Mouse (Mus musculus): ENCODE data around the gene Adgre5.

Gene Adgre5

GRCm38 (mm10) chr8:83721405-83722025 is 19.6 kb downstream of the Adgre5 start:
- peak; percentile 99 for DNase-seq

- no peak for DNase-seq
Observed at GRCm38 (mm10) chr8:83719693-83720092, 21.4 kb downstream of the Adgre5 start.

DNA sequence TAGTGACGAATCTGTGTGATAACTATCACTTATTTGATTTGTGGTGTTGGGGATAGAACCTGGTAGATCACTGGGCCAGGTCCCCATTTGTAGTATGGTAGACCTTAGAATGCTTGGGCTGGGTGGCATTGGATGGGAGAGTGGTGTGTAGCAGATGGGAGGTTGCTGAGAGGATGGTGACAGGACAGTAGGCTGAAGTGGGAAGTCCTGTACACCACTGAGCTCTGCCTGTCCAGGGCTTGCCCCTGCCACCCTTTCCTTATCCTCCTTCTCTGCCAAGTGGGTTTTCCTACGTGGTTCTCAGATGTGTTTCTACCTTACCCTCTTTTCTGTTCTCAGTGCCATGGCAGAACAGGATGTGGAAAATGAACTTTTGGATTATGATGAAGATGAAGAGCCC is 22.1 kb downstream of the Adgre5 start:
- no peak for DNase-seq

DNA sequence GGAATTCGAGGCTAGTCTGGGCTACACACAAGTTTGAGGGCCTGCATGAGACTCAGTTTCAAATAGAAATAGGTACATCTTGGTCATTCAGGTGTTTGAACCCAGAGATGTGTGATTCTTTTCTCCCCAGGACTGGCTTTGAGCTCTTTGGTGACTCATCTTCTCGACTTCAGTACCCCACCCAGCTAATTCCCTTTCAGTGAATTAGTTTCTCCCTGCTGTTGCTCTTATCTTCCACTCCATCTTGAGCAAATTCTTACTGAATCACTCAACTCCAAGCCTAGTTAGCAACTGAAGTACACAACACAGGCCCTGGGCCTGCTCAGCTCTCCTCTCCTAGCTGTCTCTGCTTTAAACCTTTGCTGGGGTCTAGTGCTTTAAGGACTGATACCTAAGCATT is 24.6 kb downstream of the Adgre5 start:
- no peak for DNase-seq

DNA sequence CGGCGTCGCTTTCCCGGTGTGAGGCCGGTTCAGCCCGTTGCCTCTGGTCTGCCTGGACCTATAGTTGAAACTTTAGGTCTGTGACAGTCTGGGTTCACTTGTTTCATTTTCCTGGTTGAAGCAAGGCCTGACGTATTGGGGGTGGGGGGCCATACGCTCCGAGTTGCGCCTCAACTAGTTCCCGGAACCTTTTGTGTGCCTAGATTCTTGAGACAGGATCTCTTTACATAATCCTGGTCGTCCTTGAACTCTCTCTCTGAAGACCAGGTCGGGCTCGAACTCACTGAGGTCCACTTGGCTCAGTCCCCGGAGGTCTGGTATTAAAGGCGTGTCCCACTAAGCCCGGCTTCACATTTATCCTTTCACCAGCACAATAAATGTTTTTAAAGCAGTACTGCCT is 25.4 kb downstream of the Adgre5 start:
- no peak for DNase-seq

- peak; percentile 100 for DNase-seq
Observed at GRCm38 (mm10) chr8:83715031-83715690, 26.0 kb downstream of the Adgre5 start, which contains the start of gene Ddx39. Gene Ddx39 (plus strand): TSS chr8:83715177.

DNA sequence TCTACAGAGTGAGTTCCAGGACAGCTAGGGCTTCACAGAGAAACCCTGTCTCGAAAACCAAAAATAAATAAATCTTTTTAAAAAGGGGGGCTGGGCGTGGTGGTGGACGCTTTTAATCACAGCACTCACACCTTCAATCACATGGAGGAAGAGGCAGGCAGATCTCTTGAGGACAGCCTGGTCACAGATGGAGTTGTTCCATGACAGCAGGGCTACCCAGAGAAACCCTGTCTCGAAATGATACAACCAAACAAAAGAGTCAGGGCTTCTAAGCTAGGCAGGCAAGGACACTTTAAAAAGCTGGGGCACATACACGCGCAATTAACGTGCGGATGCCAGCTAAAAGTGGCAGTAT is 26.5 kb downstream of the Adgre5 start:
- DNase-seq: no peak

- DNase-seq: no peak
Observed at GRCm38 (mm10) chr8:83707554-83707953, 33.6 kb downstream of the Adgre5 start.

DNA sequence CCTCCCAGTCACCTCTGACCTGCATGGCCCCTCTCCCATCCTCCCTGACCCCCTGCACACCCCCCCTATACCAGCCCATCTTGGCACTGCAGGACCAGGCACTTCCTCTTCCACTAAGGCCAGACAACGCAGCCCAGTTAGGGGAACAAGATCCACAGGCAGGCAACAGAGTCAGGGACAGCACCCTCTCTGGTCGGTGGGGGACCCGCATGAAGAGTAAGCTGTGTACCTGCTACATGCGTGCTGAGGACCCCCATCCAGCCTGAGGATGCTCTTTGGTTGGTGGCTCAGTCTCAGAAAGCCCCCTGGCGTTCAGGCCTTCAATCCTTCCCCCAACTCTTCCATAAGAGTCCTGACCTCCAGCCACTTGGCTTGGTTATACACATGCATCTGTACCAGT is 34.7 kb downstream of the Adgre5 start:
- peak; percentile 86 for DNase-seq

DNA sequence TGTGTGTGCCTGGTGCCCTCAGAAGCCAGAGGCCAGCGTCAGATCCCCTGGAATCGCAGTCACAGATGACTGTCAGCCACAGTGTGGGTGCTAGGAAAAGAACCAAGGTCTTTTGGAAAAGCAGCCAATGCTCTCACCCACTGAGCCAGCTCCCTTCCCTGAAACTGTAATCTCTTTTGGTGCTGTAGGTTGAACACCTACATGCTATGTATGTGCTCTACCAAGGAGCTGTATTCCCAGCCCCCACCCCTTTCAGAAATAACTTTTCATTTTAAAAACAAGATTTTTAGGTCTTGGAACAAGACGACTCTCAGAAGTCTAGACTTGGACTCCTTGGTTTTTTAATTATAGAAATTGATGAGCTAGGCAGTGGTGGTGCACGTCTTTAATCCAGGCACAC is 37.7 kb downstream of the Adgre5 start:
- DNase-seq: no peak

DNA sequence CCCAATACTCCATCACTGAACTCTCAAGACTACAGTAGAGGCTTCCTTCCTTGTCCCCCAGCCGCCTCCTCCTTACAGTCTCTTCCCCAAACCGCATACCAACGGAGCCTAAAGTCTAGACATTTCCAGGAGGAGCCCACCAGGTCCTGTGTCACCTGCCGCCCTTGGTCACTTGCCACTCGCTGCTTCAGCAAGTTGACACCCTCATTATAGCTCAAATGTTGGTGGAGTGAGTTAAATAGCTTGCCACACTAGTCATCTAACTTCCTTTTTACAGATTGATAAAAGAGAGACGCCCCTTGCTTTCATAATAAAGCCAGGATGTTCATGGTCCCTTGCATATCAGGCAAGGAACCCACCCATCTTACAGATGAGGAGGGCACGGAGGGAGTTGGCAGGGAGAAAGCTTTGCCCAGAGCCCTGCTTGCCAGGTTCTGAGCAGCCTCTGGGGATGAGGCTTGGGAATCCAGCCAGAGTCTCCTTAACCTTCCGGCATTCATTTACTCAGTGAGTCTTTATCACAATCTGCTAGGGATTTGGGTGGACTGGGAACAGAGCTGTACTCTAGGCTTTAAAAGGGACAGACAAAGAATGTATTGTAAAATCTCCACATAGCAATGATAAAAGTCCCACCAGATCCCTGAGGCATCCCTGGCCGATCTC is 40.6 kb downstream of the Adgre5 start:
- DNase-seq: peak; percentile 87

DNA sequence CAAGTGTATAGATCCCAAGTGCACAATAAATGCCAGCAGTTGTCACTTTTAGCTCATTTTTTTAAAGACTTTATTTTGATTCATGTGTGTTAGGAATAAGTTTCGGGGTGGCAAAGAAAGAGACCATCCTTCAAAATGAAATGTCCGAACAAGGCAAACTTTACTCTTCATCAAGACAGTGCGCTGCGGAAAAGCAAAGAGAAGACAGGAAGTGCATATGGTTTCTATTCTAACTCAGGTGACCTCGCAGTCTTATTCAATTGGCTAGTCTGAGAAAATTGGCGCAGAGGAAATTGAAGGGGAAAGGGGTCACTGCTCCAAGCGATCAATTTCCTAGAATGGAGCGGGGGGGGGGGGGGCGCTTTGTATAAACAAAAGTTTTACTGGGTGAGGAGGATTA is 41.6 kb downstream of the Adgre5 start:
- DNase-seq: no peak

DNA sequence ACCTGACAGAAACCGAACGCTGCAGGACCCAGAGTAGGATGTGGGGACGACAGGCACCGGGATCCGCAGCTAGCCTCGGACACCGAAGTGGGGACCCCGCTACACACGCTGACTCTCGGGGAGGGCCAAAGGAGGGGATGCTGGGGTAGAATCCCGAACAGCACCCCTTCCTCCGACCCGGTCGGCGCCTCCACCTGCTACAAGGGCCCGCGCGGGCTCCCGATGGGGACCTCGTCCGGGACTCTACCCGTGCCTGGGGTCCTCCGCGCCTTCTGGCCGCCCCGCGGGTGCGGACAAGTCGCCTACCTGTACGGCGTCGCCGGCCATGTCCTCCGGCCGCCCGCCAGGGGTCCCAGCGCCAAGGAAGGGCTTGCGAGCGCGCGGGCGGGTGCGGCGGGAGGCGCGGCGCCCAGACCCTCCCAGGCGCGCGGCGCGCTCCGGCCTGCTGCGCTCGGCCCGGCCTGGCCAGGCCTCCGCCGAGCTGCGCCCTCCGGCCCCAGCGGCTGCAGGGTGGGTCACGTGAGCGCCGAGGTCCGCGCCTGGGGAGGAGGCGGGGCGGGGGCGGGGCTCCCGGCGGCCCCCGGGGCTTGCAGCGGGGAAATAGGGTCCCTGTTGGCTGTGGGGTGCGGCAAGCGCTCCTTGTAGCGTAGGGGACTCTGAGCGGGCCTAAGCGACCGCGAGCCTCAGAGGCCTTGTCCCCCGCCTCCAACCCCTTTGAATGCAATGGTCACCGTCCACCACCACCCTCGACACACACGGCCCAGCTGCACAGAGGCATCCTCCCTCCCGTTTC is 42.3 kb downstream of the Adgre5 start, which contains the start of gene Pkn1:
Pkn1 (minus strand) TSS at position 519 of the 793 bp plus-strand sequence.
- DNase-seq: peak; percentile 99

- DNase-seq: peak; percentile 97
Observed at GRCm38 (mm10) chr8:83698291-83698660, 42.9 kb downstream of the Adgre5 start.

GRCm38 (mm10) chr8:83697374-83698220 is 43.5 kb downstream of the Adgre5 start:
- DNase-seq: peak; percentile 98

DNA sequence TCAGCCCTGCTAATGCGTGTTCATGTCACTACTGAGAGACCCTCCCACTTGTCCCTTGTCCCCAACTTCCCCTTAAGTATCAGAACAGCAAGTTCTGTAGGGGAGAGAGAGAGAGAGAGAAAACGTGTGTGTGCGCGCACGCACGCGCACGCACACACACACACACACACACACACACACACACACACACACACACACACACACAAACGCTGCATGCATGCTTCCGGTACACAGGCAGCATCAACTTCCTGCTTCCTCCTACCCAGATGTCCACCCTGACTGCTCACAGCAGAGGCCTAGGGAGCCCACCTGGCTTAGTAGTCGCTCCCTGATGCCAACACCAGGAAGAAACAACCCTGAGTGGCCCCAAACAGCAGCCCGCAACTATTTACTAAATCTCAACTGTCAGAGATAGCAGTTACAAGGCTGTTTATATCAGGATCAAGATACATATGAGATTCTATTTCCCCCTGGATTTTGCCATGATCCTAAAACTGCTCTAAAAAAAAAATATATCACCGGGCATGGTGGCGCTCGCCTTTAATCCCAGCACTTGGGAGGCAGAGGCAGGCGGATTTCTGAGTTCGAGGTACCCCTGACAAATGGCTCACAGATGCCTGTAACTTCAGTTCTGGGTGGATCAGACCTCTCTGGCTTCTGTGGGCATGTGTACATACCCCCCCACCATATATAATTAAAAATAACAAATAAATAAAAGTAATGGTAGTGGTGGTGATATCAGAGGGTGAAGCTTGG is 45.6 kb downstream of the Adgre5 start:
- DNase-seq: peak; percentile 94

DNA sequence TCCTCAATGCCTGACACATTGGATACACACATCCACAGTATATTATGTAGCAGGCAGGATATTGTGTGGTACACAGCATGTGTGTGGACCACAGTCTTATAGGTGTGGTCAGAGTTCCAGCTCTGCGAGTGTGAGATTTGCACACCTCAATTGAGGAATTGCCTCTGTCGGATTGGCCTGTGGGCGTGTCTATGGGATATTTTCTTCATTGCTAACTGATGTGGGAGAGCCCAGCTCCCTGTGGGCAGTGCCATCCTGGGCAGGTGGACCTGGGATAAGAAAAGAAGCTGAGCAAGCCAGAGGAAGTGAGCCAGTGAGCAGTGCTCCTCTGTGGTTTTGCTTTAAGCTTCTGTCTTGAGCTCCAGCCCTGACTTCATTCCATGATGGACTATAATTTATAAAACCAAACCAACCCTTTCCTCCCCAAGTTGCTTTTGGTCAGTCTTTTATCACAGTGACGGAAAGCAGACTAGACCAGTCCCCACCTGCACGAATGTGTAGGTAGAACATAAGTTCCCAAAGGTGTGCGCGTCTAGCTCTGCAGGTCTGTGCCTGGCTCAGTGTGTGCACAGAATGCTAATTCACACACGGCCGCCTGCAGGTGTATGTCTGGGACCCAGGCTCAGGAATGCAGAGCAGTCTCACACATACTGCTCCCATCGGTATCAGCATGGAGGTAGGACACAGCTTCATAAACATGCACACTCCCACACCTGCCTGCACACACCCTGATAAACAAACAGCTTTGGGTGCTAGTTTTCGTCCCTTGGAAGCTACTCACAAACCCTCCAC is 46.6 kb downstream of the Adgre5 start:
- peak; percentile 87 for DNase-seq

DNA sequence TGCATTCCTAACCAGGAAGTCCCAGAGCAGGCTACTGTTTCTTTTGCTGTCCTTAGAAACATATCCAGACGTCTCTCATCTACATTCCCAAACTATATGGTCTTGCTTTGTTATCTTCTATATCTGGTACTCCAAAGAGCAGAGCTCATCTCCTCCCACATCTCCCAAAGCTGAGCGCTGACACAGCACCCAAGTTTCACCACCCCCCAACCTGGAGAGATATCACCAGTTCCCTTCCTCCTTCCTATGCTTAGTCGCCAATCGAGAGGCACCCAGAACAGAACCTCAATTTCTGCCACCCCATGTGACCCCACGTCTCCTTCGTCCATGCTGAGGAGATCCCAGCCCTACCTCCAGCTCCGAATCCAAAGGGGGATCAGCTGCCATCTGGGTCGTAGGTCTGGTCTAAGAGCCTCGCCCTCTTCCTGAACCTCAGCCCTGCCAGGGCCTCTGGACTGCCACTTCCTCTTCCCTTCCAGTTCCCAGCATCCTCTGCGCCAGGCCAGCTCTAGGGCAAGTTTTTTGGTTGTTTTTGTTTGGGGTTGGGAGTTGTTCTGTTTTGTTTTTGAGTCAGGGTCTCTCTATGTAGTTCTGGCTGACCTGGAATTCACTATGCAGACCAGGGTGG is 47.4 kb downstream of the Adgre5 start:
- DNase-seq: peak; percentile 96

DNA sequence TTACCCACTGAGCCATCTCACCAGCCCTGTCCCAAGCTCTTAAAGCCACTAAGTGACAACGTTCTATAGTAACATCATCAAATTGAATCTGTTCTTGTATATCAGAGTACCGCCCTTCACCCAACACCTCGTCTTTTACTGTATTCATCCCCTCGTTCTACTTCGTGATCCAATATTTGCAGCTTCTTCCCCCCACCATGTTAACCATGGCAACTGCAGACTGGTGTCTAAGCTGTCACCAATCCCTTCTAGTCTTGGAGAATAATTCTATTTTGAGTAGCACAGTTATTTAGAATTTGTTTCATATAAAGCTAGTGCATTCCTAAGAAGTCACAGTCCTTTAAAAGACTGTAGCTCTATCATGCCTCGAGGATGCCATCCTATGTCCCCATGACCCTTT is 51.9 kb downstream of the Adgre5 start:
- no peak for DNase-seq

DNA sequence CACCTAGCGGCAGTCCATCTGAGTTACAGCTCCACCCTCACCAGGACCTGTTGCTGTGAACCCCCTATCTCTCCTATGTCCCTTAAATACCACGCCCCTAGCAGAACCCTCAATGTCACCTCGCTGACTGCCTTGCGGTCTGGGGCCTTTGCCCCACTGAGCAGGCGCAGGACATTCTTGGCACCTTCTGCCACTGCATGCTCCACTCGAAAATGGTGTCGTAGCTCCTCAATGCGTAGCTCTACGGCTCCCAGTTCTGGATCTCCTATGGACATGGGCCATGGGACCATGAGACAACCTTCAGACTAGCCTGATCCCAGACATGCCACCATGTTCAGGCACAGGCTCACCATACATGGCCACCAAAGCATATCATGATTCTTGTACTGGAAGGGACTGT is 56.6 kb downstream of the Adgre5 start:
- DNase-seq: peak; percentile 84
